Mouse (Mus musculus) embryonic facial prominence, embryonic 14.5 days (tissue): ENCODE measurements around the gene Vpreb3. TPM values are rescaled to one million over a fixed set of nuclear protein-coding genes. Genes with fewer than 3 reads are reported as not detected.
A peak's percentile ranks its signal among the peaks of the same experiment; 100 is the strongest.

ENCODE experiments used
- ATAC-seq: fragments of 200-750 bp; cut with Nextera tagmentation; 2 replicates; pipeline ENCODE4 v1.8.0; 2017; ENCODE audit warnings: low read depth, moderate number of reproducible peaks, moderate TSS enrichment
- DNase-seq: peaks from one replicate; pipeline ENCODE4 v3.0.0-alpha.2; 2015; ENCODE audit warnings: low spot score
- H3K27ac ChIP-seq: fragments of 300-500 bp; sonication (generic); replicated peaks from 2 replicates; pipeline ENCODE4 v1.5.1; 2014; ENCODE audit warnings: low read depth, mild to moderate bottlenecking, low read length, moderate library complexity
- H3K27me3 ChIP-seq: fragments of 300-500 bp; sonication (generic); replicated peaks from 2 replicates; pipeline ENCODE4 v1.6.1; 2014; ENCODE audit warnings: low read length; ENCODE audit not compliant: control insufficient read depth, insufficient read depth
- H3K36me3 ChIP-seq: fragments of 300-500 bp; sonication (generic); 2 replicates; pipeline ENCODE4 v1.6.1; 2014; ENCODE audit warnings: low read length, mixed read lengths; ENCODE audit not compliant: control insufficient read depth, insufficient read depth
- H3K4me1 ChIP-seq: fragments of 300-500 bp; sonication (generic); 2 replicates; pipeline ENCODE4 v1.6.1; 2014; ENCODE audit warnings: antibody characterized with exemption, low read length; ENCODE audit not compliant: control insufficient read depth, insufficient read depth
- H3K4me2 ChIP-seq: fragments of 300-500 bp; sonication (generic); 2 replicates; pipeline ENCODE4 v1.6.1; 2014; ENCODE audit warnings: low read depth, mild to moderate bottlenecking, low read length, moderate library complexity, mixed read lengths
- H3K4me3 ChIP-seq: fragments of 300-500 bp; sonication (generic); 2 replicates; pipeline ENCODE4 v1.5.1; 2014; ENCODE audit warnings: low read depth, mild to moderate bottlenecking, low read length
- H3K9ac ChIP-seq: fragments of 300-500 bp; sonication (generic); 2 replicates; pipeline ENCODE4 v1.6.1; 2014; ENCODE audit warnings: low read depth, mild to moderate bottlenecking, low read length, moderate library complexity, mixed read lengths
- H3K9me3 ChIP-seq: fragments of 300-500 bp; sonication (generic); 2 replicates; pipeline ENCODE4 v1.6.1; 2016; ENCODE audit warnings: low read length; ENCODE audit not compliant: control insufficient read depth
- WGBS: fragments of 180-500 bp; shearing (Covaris S2); extraction: QIAGEN DNeasy Blood & Tissue Kit; methylation state at CpG from one replicate; pipeline ENCODE4 v1.1.7; 2014; 5-methylcytosine and 5-hydroxymethylcytosine counted together
- polyA plus RNA-seq: library from polyadenylated mRNA; unstranded; fragments of >200 nt; fragmentation: Nextera tagmentation; extraction: Ambion mirVana; gene quantifications from 2 replicates; pipeline ENCODE4 v1.2.1, GENCODE M21; 2014

The Vpreb3 gene
- polyA plus RNA-seq, 1 experiment from 2014 or later: 1.4 TPM

GRCm38 (mm10) chr10:75921726-75922560 lies 20.9 kb upstream of the Vpreb3 start:
- Histone ChIP-seq H3K27me3 (no peaks in the 10 kb centered on the region), H3K9ac (peak overlapping the region; percentile 96), H3K4me3 (peak overlapping the region; percentile 98), H3K4me1 (peaks cover 16% of the 10 kb centered on the region), H3K4me2 (peak overlapping the region; percentile 64), H3K9me3 (no peaks in the 10 kb centered on the region), H3K27ac (peak overlapping the region; percentile 96), H3K36me3 (peaks cover 38% of the 10 kb centered on the region)
- 3% methylated on average over 22 of the region's 22 CpGs for WGBS
- DNase-seq: no peak
- peak; percentile 30 for ATAC-seq

DNA sequence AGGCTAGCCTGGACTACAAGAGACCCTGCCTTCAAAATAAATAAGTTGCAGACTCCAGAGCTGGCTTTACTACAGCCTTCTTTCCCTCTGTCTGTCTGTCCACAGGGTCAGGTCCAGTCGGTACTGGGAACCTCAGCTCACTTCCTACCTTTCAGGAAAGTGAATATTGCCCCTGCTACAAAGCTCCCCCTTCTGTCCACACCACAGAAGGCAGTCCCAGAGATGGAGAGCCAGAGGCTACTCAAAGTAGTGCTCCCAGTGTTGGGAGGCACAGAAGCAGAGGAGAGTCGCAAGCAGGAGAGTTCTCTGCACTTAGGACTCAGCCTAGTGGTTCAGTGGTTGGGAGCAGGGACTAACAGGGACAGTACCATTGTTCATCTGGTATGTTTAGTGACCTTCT lies 18.5 kb upstream of the Vpreb3 start:
- Histone ChIP-seq H3K27me3 (no peaks in the 10 kb centered on the region), H3K9ac (no peak overlapping the region), H3K4me3 (no peak overlapping the region), H3K4me2 (no peak overlapping the region), H3K27ac (no peak overlapping the region), H3K4me1 (peaks cover 6% of the 10 kb centered on the region), H3K36me3 (peaks cover 47% of the 10 kb centered on the region), H3K9me3 (no peaks in the 10 kb centered on the region)
- 71% methylated on average over 2 of the region's 2 CpGs for WGBS
- DNase-seq (no peak), ATAC-seq (no peak)

DNA sequence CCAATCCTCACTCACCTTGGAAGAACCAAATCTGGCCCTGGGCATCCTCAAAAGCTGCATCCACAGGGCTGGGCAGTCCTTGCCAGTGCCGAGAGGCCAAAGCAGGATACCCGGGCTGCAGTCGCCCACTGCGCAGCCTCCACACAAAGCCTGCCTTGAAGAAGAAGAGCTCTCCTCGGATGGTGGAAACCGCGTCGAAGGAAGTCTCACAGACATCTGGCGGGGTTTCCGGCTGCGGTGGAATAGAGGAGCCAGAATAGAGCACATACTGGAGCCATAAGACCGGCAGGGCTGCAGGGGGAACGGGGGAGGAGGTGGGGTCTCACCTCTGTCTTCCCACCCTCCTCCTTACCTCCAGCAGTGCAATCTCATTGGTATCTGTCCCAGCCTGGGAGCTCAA lies 16.5 kb upstream of the Vpreb3 start:
- no peak overlapping the region for H3K4me3 ChIP-seq
- DNase-seq (no peak), ATAC-seq (no peak)
- no peaks in the 10 kb centered on the region for H3K9me3 ChIP-seq
- H3K36me3 ChIP-seq: peaks cover 43% of the 10 kb centered on the region
- H3K27me3 ChIP-seq: no peaks in the 10 kb centered on the region
- no peak overlapping the region for H3K9ac ChIP-seq
- H3K4me2 ChIP-seq: no peak overlapping the region
- WGBS: 69% methylated on average over 13 of the region's 13 CpGs
- H3K4me1 ChIP-seq: peaks cover 17% of the 10 kb centered on the region
- H3K27ac ChIP-seq: no peak overlapping the region

GRCm38 (mm10) chr10:75930304-75930703 lies 12.6 kb upstream of the Vpreb3 start:
- Histone ChIP-seq H3K27ac (no peak overlapping the region), H3K4me3 (peak overlapping the region; percentile 60; the same call in 1 of the 2 replicates)
- DNase-seq: peak; percentile 83

DNA sequence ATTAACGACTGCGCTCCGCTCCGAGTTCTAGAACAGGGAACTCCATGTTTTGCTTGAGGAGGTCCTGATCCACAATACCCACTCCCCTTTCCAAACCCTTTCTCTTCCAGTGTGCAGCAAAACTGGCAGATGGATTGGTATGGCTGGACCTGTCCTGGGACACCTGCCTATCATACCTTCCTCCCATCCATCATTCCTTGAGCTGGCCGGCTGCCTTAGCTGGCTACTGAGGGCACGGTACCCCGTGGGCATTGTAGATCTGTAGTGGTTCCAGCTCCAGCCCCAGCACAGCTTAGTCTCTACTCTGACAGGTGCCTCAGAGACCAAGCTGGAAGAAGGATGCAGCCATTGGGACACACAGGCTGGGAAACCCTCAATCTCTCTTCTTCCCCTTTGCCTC lies 11.5 kb upstream of the Vpreb3 start:
- peaks cover 21% of the 10 kb centered on the region for H3K36me3 ChIP-seq
- H3K27ac ChIP-seq: no peak overlapping the region
- peaks cover 10% of the 10 kb centered on the region for H3K27me3 ChIP-seq
- WGBS: 17% methylated on average over 7 of the region's 7 CpGs
- peak overlapping the region; percentile 88 for H3K4me2 ChIP-seq
- ATAC-seq (no peak), DNase-seq (no peak)
- H3K9me3 ChIP-seq: no peaks in the 10 kb centered on the region
- peaks cover 30% of the 10 kb centered on the region for H3K4me1 ChIP-seq
- peak overlapping the region; percentile 60 for H3K4me3 ChIP-seq
- H3K9ac ChIP-seq: peak overlapping the region; percentile 88; the same call in 1 of the 2 replicates

More at GRCm38 (mm10) chr10:75930304-75930703, 12.6 kb upstream of the Vpreb3 start:
- H3K9ac ChIP-seq: peak overlapping the region; percentile 88; the same call in 1 of the 2 replicates
- H3K4me2 ChIP-seq: peak overlapping the region; percentile 88
- peak; percentile 62; the same call in 1 of the 2 replicates for ATAC-seq
- no peaks in the 10 kb centered on the region for H3K9me3 ChIP-seq
- 2% methylated on average over 6 of the region's 6 CpGs for WGBS
- H3K27me3 ChIP-seq: no peaks in the 10 kb centered on the region; the same call in 1 of the 2 replicates
- peaks cover 31% of the 10 kb centered on the region for H3K36me3 ChIP-seq
- H3K4me1 ChIP-seq: peaks cover 30% of the 10 kb centered on the region

DNA sequence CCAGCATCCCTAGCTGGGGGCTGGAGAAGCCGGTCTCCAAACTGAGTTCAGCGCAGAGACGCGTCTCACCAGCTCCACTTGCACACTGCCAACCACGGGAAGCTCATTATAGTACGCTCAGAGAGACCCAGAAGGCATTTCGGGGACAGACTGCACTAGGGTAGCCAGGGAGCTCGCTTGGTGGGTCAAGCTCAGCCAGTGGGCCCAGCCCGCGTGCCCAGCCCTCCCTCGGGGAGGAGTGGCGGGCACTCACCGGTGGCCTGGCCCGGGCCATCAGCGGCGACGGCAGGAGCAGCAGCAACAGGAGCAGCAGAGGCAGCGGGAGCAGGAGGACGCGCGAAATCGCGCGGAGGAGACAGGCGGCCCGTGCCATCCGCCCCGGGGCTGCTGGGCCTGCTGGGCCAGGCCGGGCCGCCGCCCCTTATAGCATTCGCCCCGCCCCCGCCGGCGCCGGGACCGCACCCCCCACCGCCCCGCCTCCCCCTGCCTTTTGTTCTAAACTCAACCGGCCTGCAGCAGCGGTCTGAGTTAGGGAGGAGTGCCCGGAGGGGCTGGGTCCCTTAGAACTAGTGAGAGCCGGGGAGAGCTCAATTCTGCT lies 10.7 kb upstream of the Vpreb3 start:
- Histone ChIP-seq H3K27me3 (peaks cover 17% of the 10 kb centered on the region), H3K4me1 (peaks cover 30% of the 10 kb centered on the region), H3K4me3 (peak overlapping the region; percentile 60), H3K4me2 (peak overlapping the region; percentile 88), H3K9me3 (no peaks in the 10 kb centered on the region), H3K9ac (peak overlapping the region; percentile 88), H3K27ac (peak overlapping the region; percentile 84), H3K36me3 (peaks cover 12% of the 10 kb centered on the region)
- WGBS: under 1% methylated on average over 23 of the region's 44 CpGs
- peak; percentile 78 for DNase-seq
- ATAC-seq: peak; percentile 75

GRCm38 (mm10) chr10:75932891-75933290 lies 10.0 kb upstream of the Vpreb3 start, which contains the start of gene Chchd10:
TSS of gene Chchd10 (plus strand) at chr10:75933130.
- H3K4me1 ChIP-seq: peaks cover 30% of the 10 kb centered on the region
- peaks cover 20% of the 10 kb centered on the region for H3K27me3 ChIP-seq
- H3K4me2 ChIP-seq: peak within 1 kb of the TSS; percentile 88
- no peaks in the 10 kb centered on the region for H3K9me3 ChIP-seq
- peak within 1 kb of the TSS; percentile 88 for H3K9ac ChIP-seq
- no peak for DNase-seq
- H3K36me3 ChIP-seq: peaks cover 5% of the 10 kb centered on the region
- no peak for ATAC-seq
- WGBS: 19% methylated on average over 6 of the region's 6 CpGs
- peak within 1 kb of the TSS; percentile 60 for H3K4me3 ChIP-seq
- H3K27ac ChIP-seq: peak within 1 kb of the TSS; percentile 84

DNA sequence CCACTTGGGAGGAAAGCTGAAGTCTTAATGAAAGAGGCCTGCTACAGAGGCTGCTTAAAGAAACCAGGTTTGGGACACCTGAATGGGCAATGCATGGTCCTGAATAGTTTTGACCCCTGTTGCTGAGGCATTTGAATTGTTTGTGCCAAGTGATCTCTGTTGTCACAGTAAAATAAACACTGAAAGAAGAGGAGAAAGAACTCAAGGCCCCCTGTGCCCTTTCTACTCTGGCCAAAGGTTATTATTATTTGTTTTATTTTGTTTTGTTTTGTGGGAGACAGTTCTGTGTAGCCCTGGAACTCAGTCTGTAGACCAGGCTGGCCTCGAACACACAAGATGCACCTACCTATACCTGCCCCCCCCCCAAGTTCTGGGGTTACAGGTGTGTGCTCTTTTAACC lies 7.9 kb upstream of the Vpreb3 start:
- H3K4me1 ChIP-seq: peaks cover 25% of the 10 kb centered on the region
- WGBS: 86% methylated on average over 1 of the region's 1 CpGs
- ATAC-seq: no peak
- no peak for DNase-seq
- no peak overlapping the region for H3K27ac ChIP-seq
- H3K9ac ChIP-seq: no peak overlapping the region
- no peaks in the 10 kb centered on the region for H3K36me3 ChIP-seq
- H3K4me2 ChIP-seq: peak overlapping the region; percentile 87
- H3K9me3 ChIP-seq: no peaks in the 10 kb centered on the region
- peaks cover 20% of the 10 kb centered on the region for H3K27me3 ChIP-seq
- peak overlapping the region; percentile 47; the same call in 1 of the 2 replicates for H3K4me3 ChIP-seq
